Mouse (Mus musculus) testis, adult 2 months (tissue): ENCODE data around the gene Cdk12.

Experiments
- CTCF ChIP-seq: fragments of 200-500 bp; IDR thresholded peaks from 2 replicates; pipeline ENCODE4 v1.5.1; 2012; ENCODE audit warnings: low read depth, mild to moderate bottlenecking, inconsistent platforms, low read length, moderate library complexity; ENCODE audit not compliant: control insufficient read depth, insufficient read depth, insufficient replicate concordance
- POLR2A ChIP-seq: fragments of 200-500 bp; IDR thresholded peaks from 2 replicates; pipeline ENCODE4 v1.6.1; 2012; ENCODE audit warnings: low read depth, mild to moderate bottlenecking, inconsistent platforms, low read length, moderate library complexity; ENCODE audit not compliant: control insufficient read depth

DNA sequence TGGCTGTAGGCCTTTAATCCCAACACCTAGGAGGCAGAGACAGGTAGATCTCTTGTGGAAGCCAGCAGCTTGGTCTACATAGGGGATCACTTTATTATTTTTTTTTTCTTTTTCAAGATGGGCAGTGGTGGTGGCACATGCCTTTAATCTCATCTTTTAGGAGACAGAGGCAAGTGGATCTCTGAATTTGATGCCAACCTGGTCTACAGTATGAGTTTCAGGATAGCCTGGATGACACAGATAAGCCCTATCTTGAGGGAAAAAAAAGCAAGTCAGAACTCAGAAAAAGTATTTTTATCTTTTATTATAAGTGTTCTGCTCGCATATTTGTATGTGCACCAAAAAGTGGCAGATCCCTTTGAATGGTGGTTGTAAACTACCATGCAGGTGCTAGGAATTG is 10.5 kb downstream of the Cdk12 start:
- TF ChIP-seq CTCF (no peak), POLR2A (no peak)
